Mouse (Mus musculus) heart, embryonic 13.5 days (tissue): ENCODE data around the gene Tex13c2. TPM values are rescaled to one million over a fixed set of nuclear protein-coding genes. Genes with fewer than 3 reads are reported as not detected.

ENCODE experiments used
- ATAC-seq: fragments of 200-750 bp; cut with Nextera tagmentation; 2 replicates; pipeline ENCODE4 v1.8.0; 2017; ENCODE audit warnings: moderate TSS enrichment; ENCODE audit not compliant: insufficient number of reproducible peaks, low FRiP score, low TSS enrichment; ENCODE audit errors: extremely low read depth
- H3K27ac ChIP-seq: fragments of 300-500 bp; sonication (generic); replicated peaks from 2 replicates; pipeline ENCODE4 v1.5.1; 2015; ENCODE audit warnings: moderate library complexity, mild to moderate bottlenecking, inconsistent platforms
- H3K27me3 ChIP-seq: fragments of 300-500 bp; sonication (generic); replicated peaks from 2 replicates; pipeline ENCODE4 v1.6.1; 2015; ENCODE audit warnings: mild to moderate bottlenecking, inconsistent platforms
- H3K36me3 ChIP-seq: fragments of 300-500 bp; sonication (generic); 2 replicates; pipeline ENCODE4 v1.6.1; 2015; ENCODE audit warnings: mild to moderate bottlenecking, inconsistent platforms
- H3K4me1 ChIP-seq: fragments of 300-500 bp; sonication (generic); 2 replicates; pipeline ENCODE4 v1.6.1; 2015; ENCODE audit warnings: inconsistent platforms
- H3K4me2 ChIP-seq: fragments of 300-500 bp; sonication (generic); 2 replicates; pipeline ENCODE4 v1.6.1; 2015; ENCODE audit warnings: inconsistent platforms, mild to moderate bottlenecking, moderate library complexity
- H3K4me3 ChIP-seq: fragments of 300-500 bp; sonication (generic); 2 replicates; pipeline ENCODE4 v1.5.1; 2015; ENCODE audit warnings: moderate library complexity, mild to moderate bottlenecking, inconsistent platforms
- H3K9ac ChIP-seq: fragments of 300-500 bp; sonication (generic); 2 replicates; pipeline ENCODE4 v1.6.1; 2015; ENCODE audit warnings: inconsistent platforms, mild to moderate bottlenecking, moderate library complexity
- H3K9me3 ChIP-seq: fragments of 300-500 bp; sonication (generic); 2 replicates; pipeline ENCODE4 v1.6.1; 2016; ENCODE audit warnings: inconsistent platforms
- WGBS: fragments of 180-500 bp; shearing (Covaris S2); methylation state at CpG from one replicate; pipeline ENCODE4 v1.1.7; 2015; ENCODE audit warnings: mixed read lengths; 5-methylcytosine and 5-hydroxymethylcytosine counted together
- polyA plus RNA-seq: library from polyadenylated mRNA; unstranded; fragments of >200 nt; fragmentation: Nextera tagmentation; extraction: Ambion mirVana; gene quantifications from 2 replicates; pipeline ENCODE4 v1.2.1, GENCODE M21; 2015

Gene Tex13c2
- polyA plus RNA-seq, 1 experiment from 2014 or later = not detected

DNA sequence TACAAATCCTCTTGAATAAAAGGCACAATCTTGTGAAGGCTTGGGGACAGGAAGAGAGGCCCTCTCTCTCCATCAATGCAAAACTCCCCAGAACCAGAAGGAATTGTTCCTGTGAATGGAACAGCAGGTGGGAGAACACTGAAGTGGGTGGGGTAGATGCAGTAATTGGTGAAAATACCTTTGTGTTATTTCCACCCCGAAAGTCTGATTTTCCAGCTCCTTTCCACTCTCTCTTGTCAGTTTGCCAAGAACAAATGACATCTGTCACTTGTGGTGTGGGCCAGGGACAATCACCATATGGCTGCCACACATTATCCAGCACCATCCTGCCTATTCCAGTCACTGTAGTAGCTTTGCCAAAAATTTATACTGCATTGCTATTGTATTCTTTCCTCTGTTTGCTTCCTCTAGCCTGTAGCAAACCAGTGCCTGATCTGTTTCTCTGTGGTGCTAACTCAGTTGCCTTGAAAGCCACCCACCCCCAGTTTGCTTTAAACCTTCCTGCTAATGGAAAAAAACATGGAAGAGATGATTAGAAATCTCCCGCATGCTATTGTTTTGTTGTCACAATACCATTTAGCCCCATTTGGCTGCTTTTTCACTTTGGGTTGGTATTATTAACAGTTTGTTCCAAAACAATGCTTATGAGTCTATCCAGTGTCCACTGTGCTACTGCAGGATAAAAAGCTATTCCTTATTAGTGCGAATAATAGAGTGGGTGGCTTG, 50.7 kb downstream of the Tex13c2 start:
- Histone ChIP-seq H3K9me3 (no peaks in the 10 kb centered on the region), H3K27ac (no peak overlapping the region), H3K4me3 (peak overlapping the region; percentile 37), H3K4me1 (no peaks in the 10 kb centered on the region), H3K36me3 (no peaks in the 10 kb centered on the region), H3K9ac (peak overlapping the region; percentile 44; the same call in 1 of the 2 replicates), H3K4me2 (peak overlapping the region; percentile 58), H3K27me3 (no peaks in the 10 kb centered on the region)
- no peak for ATAC-seq
- 29% methylated on average over 3 of the region's 3 CpGs for WGBS

DNA sequence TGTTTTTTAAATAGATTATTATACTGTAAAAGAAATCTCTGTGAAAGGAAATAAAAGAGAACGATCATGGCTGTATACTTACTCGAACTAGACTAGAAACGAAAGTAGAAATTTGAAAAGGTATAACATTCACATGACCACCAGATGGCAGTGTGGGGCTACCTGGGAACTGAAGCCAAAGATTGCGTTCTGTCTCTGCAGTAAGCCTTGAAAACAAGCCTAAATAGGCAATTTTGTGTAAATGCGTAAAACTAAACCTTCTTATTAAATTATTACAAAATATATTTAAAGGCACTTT, 51.2 kb downstream of the Tex13c2 start:
- no peak for ATAC-seq
- H3K27ac ChIP-seq = no peak overlapping the region
- peak overlapping the region; percentile 58 for H3K4me2 ChIP-seq
- H3K4me3 ChIP-seq = peak overlapping the region; percentile 37
- H3K36me3 ChIP-seq = no peaks in the 10 kb centered on the region
- 30% methylated on average over 5 of the region's 5 CpGs for WGBS
- H3K9me3 ChIP-seq = no peaks in the 10 kb centered on the region
- no peaks in the 10 kb centered on the region for H3K4me1 ChIP-seq
- peak overlapping the region; percentile 44; the same call in 1 of the 2 replicates for H3K9ac ChIP-seq
- H3K27me3 ChIP-seq = no peaks in the 10 kb centered on the region

Other genes starting within 250 kb of the Tex13c2 start
- gene Sh2d1a, start 12.8 kb downstream of the Tex13c2 start, polyA plus RNA-seq = not detected in 2 replicates